Mouse (Mus musculus): Measurements from ENCODE around the gene Pigr. TPM values are rescaled to one million over a fixed set of nuclear protein-coding genes. Genes with fewer than 3 reads are reported as not detected.

The Pigr gene
- polyA plus RNA-seq (2012): not detected in 2 replicates

- no peak for TF ChIP-seq GATA1 (IDR thresholded peaks at IDR 0.05; ENCODE audit: low read length)
Measured at GRCm38 (mm10) chr1:130826448-130826847, at the start of gene Pigr. TSS of gene Pigr (plus strand) at chr1:130826684.

DNA sequence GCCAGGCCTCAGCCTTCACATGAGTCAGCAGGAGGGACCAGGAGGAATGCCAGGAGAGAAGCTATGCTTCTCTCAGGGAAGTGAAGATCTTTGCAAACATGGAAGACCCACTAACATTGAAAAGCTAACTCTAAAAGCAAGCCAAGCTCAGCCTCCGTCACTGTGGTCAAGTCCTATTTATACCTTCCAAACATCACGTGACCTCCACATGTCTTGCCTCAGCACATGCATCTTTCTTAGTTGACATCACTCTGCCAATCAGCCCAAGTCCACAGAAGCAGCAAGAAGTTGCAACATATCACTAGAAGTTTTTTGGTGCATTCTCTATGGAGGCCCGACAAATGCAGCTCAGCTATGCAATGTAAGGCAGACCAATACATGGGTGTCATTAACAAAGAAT is 46.6 kb upstream of the Pigr start:
- TF ChIP-seq GATA1 (IDR thresholded peaks at IDR 0.05; ENCODE audit: low read length): no peak

DNA sequence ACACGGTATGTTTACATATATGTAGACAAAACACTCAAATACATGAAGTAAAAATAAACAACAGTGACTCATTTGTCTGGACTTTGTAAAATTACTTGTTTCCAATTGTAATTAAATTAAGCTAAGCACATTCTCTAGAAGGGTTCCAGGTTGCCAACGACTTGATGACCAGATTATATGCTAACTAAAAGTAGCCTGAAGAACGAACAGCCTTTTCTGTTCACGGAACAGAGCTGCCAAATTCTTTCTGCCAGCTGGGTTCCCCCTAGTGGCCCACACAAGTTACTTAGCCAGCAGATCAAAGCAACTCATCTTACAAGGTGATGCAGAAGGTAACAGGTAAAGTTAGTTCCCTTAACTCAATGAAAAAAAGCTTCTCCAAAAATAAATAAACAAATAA is 42.4 kb upstream of the Pigr start:
- TF ChIP-seq GATA1 (IDR thresholded peaks at IDR 0.05; ENCODE audit: low read length): no peak

DNA sequence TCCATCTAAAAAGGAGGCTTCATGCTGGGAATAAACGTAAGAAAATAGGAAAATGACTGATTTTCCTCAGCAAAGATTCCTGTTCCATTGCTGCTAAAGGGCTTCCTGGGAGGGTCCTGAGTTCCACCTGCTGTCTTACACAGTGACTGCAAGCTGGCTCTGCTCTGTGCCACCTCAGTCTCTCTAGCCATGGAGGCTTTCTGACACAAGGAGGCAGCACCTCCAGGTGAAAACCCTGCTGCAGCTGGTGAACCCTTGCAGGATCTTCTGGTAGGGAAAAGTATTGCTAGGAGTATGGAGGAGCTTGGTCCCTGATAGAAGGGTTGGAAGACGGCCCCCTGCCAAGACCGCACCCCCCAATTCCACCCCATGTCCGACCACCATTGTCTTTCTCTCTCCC is 39.5 kb upstream of the Pigr start:
- TF ChIP-seq GATA1 (IDR thresholded peaks at IDR 0.05; ENCODE audit: low read length): no peak

DNA sequence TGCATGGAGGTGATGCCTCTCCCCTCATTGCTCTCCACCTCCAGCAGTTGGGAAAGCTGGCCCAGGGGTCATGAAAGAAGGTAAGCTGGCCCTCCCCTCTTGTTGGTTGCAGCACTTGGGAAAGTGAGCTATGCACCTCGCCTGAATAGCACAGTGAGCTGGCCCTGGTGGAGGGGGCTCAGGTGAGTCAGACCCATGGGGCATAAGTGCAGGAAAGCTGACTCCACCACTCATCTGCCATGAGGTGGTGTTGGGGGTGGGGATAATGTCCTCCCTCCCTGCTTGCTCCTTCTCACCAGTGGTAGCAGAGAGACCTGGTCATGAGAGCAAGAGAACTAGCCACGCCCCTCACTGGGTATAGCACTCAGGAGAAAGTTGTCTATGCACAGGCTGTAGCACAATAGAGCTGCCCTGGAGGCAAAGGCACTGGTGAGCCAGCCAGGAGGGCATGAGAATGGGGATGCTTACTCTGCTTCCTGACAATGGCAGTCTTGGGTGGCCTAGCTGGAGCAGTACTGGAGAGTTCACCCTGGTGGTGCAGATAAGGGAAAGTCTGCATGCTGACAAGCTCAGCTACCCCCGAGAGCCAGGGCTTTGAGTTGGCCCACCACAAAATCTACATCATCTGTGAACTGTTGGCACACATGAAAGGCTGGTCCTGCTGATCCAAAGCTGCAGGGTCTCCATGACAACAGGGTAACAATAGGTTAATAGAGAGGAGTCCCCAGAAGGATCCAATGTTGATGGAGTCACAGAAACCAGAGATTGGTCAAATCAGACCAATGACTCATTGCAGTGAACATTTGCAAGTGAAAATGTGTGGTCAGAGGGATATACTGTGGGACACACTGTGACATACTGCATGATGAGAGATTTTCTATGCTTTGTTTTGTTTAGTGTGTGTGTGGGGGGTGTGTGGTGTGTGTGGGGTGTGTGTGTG is 36.7 kb upstream of the Pigr start:
- TF ChIP-seq GATA1 (IDR thresholded peaks at IDR 0.05; ENCODE audit: low read length): no peak

- TF ChIP-seq GATA1 (IDR thresholded peaks at IDR 0.05; ENCODE audit: low read length): no peak
Measured at GRCm38 (mm10) chr1:130795331-130795730, 31.2 kb upstream of the Pigr start.

DNA sequence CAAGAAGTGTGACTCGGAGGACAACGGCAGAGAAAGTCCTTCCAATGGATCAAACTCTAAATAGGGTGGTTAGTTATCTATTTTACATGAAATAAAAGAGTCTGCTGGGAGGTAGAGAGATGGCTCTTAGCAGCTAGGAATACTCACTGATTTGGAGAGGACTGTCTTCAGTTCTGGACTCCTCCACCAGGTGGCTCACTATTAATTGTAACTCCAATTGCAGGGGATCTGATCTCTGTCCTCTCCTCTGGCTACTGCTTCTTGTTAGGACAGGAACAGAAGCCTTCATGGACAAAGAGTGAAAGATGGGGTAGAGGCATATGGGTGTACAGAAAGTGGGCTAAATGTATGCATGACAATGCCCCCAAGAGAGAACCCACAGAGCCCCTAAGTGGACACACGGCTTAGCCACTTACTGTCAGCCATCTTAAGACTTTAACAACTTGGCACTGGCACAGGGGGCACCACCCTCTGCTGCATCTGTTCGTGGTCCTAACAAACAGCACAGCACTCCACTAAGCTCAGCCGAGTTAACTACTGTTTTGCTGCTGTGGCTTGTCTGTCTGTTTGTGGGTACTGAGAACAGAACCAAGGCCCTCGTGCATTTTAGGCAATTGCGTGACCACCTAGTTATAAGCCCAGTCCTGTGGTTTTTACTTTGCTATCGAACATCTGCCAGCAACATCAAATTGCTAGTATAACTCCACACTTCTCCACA is 29.4 kb upstream of the Pigr start:
- TF ChIP-seq GATA1 (IDR thresholded peaks at IDR 0.05; ENCODE audit: low read length): no peak

GRCm38 (mm10) chr1:130798037-130798436 is 28.4 kb upstream of the Pigr start:
- TF ChIP-seq GATA1 (IDR thresholded peaks at IDR 0.05; ENCODE audit: low read length): no peak

- TF ChIP-seq GATA1 (IDR thresholded peaks at IDR 0.05; ENCODE audit: low read length): no peak
Measured at GRCm38 (mm10) chr1:130798551-130798950, 27.9 kb upstream of the Pigr start.

GRCm38 (mm10) chr1:130799399-130799798 is 27.1 kb upstream of the Pigr start:
- TF ChIP-seq GATA1 (IDR thresholded peaks at IDR 0.05; ENCODE audit: low read length): no peak

DNA sequence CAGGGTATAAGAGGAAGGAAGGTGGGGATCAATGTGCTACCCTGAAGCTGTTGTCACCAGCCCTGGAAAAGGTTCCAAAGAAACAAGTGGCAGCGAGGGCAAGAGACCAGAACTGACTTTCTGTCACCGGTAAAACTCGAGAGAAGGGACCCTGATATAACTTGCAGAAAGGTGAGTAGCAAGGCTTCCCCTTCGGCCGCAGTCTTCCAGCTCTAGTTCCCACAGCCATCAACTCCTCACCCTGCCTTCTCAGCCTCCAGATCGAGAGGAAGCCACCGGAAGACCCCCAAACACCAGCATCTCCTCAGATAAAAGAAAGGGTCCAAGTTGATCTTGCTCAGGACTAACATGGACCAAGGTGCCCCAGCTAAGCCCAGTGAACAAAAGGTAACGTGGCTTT is 25.9 kb upstream of the Pigr start, which contains the start of gene Fcamr:
TSS of gene Fcamr (plus strand) at position 301 of the 400 bp plus-strand sequence.
- no peak for TF ChIP-seq GATA1 (IDR thresholded peaks at IDR 0.05; ENCODE audit: low read length)

- no peak for TF ChIP-seq GATA1 (IDR thresholded peaks at IDR 0.05; ENCODE audit: low read length)
Measured at GRCm38 (mm10) chr1:130801511-130801910, 25.0 kb upstream of the Pigr start.

GRCm38 (mm10) chr1:130802976-130803375 is 23.5 kb upstream of the Pigr start:
- no peak for TF ChIP-seq GATA1 (IDR thresholded peaks at IDR 0.05; ENCODE audit: low read length)

DNA sequence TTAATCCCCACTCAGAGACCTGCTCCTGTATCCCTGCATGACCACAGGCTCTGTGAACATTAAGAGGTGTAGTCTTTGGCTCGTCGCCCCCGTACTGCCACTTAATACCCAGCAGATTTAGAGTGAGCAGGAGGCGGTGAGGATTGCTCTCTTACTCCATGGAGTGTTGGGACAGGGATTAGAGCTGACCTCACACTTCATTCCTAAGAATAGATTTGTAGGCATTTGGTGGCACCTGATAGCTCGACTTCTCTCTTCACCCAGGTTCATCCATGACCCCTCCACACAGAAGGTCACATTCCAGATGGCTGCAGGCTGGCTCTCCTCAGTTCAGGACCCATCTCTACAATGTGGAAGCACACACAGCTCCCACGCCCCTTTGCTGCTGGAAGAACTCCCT is 22.2 kb upstream of the Pigr start:
- no peak for TF ChIP-seq GATA1 (IDR thresholded peaks at IDR 0.05; ENCODE audit: low read length)

GRCm38 (mm10) chr1:130810906-130811305 is 15.6 kb upstream of the Pigr start:
- TF ChIP-seq GATA1 (IDR thresholded peaks at IDR 0.05; ENCODE audit: low read length): no peak

DNA sequence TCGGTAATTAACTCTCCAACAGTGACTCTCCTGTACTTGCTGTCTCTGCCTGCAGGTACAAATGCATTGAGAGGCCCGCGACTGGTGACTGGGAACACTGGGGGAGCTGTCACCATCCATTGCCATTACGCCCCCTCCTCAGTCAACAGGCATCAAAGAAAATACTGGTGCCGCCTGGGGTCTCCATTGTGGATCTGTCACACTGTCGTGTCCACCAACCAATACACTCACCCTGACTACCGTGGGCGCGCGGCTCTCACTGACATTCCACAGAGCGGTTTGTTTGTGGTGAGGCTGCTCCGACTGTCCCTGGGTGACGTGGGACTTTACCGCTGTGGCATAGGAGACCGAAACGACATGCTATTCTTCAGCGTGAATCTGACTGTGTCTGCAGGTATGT is 15.2 kb upstream of the Pigr start:
- no peak for TF ChIP-seq GATA1 (IDR thresholded peaks at IDR 0.05; ENCODE audit: low read length)
